Mouse (Mus musculus): ENCODE results near the gene Ccn6.
A peak's percentile ranks its signal among the peaks of the same experiment; 100 is the strongest.

The Ccn6 gene

DNA sequence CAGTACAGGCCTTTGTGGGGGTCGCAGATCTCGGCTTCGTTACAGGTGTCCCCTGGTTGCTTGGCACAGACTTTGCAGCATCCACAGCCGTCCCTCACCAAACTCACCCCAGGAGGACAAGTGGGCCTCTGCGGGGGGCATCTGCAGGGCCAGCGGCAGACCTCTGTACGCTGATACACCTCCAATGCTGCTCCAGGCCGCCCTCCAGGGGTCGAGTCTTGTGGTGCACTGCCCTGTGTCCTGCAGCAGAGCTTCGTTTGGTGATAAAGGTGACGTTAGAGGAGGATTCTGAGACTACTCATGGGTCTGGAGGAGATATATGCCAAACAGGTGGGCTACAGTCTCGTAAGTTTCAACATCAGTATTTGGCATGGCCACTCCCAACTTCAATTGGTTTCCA lies 5.3 kb downstream of the Ccn6 start:
- DNase-seq: no peak

DNA sequence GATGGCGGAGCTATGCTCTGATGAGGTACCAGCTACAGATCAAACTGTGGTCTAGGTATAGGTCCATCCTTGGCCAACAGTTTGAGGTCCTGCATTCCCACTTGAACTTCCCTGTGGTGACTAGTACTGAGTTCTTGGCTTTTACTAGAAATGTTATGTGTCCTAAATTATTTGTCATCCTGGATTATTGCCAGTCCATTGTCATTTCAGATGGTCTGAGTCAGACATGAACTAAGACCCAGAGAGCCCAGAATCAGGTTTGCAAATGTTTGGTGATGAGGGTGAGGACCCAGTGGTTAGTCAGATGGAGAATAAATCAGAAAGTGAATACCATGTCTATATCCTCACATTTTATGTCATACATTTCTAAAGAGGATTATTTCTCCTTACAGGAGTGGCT lies 6.3 kb downstream of the Ccn6 start:
- DNase-seq: no peak

DNA sequence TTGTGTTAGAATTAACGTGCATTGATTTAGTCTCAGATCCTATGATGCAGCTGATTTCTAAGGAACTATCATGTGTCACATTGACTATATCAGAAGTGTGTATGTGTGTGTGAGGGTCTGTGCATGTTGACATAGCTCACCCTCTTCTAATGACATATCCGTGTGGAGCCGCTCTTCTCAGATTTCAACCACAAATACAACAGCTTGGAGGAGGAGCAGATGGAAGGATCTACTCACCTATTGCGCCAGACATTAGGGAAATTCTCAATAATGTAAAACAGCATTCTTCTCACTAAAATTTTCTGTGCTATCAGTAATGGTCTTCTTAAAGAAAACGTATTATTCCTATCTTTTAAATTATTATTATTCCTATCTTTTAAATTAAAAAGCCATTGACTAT lies 6.9 kb downstream of the Ccn6 start:
- no peak for DNase-seq

DNA sequence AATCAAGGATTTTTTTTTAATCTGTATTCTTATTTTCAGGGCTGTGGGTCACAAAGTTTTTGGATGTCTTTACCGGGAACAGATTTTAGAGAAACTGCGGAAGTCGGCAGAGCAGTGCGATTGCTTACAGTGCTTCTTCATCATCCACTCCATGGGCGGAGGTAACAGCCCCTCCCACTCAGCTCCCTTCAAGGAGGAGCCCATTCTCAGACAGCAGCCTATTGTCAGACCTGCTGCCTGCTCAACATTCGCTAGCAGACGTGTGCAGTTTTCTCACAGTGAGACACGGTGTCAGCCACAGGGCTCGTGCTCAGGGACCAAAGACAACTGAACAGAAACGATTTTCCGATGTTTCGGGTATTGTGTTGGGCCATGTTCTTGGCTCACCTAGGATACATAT lies 21.4 kb downstream of the Ccn6 start:
- DNase-seq: no peak

DNA sequence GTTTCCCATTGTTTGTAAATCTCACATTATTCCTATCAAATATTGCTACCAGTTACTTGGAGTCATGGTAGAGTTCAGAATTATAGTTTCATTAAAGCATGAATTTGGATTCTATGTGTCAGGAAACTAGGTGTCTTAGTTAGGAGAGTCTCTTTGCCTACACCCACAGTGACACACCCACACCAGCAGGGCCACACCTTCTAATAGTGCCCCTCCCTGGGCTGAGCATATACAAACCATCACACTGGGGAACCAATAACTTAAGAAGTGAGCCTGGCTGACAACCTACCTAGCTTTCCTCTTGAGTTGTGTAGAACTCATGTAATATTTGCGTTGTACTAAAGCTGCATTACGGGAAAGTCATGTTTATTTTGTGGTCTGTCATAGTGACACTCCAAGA lies 22.2 kb downstream of the Ccn6 start:
- no peak for DNase-seq

DNA sequence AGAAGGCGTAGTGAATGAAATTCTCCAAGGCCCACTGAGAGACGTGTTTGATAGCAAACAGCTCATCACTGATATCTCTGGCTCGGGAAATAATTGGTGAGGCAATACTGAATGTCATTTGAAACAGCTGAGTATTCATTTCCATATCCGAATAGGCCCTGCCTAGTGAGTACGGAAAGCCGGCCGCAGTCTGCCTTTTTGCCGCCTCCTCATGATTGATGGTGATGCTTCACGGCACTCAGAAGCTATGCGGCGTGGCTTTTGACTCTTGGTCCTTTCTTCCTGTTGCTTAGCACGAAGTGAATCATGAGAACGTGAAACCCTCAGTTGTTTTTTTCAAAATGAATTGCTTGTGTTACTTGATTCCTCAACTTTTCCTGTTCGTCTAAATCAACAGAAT lies 22.8 kb downstream of the Ccn6 start:
- no peak for DNase-seq

DNA sequence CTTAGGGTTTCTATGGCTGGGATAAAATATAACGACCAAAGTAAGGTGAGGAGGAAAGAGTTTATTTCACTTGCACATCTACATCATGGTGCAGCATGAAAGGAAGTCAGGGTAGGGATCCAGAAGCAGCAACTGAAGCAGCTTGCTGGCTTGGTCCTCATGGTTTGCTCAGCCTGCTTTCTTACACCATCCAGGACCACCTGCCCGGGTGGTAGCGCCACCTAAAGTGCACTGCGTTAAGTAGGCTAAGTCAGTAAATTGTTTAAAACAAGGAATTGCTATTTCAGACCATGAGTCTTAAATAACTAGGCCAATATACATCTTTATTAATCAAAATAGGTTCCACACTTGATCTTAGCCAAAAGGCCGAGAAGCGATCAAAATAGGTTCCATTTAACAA lies 24.8 kb downstream of the Ccn6 start:
- DNase-seq: no peak

DNA sequence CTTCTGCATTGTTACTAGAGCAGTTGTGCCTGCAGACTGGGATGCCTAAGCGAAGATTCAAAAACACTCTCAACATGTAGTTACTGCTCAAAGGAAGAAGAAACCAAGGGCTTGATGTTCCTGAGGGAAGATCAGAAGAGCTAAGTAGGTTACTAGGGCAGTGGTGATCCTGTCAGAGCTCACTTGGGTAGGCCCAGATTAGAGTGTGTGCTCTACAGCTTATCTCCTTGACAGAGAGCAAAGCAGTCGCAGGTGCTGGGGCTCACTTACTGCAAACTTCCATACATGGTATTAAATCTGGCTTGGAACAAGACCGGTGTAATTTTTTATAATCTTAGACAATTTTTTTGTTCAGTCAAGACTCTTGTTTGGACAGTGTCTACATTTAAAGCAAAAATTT lies 25.8 kb downstream of the Ccn6 start:
- no peak for DNase-seq

DNA sequence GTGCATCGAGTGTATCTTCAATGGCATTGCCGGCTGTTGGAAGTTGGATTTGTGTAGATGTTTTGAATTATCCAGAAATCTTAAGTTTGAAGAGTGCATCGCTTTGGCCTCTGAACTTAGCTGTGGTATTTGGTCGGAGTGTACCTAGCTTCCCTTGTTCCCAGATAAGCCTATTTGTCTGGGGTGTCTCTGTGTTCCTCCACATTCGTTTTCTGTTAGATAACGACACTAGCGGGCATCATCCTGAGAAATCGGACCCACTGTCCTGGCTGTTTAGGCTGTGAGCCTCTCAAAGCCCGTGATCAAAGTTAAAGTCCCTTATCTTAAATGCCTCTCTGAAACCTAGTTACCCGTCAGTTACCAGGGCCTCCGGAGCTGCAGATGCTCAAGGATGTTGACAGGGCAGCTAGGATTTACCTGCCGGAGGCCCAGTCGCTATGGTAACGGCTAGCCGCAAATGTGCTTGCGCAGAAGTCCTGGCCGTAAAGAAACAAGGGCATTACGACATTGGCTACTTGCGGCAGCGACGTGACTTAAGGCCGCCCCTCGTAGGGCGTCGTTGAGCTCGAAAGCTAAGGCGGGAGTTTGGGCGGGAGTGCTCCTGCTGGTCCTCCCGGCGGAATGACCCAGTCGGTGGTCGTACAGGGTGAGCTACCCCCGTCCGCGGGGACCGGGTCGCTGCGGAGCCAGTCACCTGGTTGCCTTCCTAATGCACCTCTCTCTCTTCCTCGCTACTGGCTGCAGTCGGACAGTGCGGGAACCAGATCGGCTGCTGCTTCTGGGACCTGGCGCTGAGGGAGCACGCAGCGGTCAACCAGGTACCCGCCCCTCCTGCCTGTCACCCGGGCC lies 29.9 kb downstream of the Ccn6 start, which contains the start of the genes Fam229b and Tube1:
TSS of gene Fam229b (minus strand) at position 453 of the 849 bp plus-strand sequence.
TSS of gene Tube1 (plus strand) at position 515 of the 849 bp plus-strand sequence.
- peak; percentile 92 to 93 for DNase-seq

DNA sequence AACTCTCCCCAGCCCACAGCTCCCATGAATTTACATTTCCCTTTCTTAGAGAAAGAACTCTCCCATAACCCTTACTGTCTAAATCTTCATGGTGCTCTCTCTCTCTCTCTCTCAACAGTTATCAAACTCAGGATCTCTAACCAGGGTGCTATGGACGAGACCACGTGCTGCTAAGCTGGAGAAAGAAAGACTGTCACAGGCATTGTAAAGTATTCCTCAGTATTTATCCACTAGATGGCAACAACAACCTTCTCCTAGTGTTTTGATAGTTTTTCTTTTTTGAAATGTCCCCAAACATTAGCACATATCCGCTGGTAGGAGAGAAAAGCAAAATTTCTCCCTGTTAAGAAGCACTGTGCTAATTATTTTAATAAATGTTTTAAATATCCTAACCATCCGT lies 42.2 kb downstream of the Ccn6 start:
- DNase-seq: no peak

DNA sequence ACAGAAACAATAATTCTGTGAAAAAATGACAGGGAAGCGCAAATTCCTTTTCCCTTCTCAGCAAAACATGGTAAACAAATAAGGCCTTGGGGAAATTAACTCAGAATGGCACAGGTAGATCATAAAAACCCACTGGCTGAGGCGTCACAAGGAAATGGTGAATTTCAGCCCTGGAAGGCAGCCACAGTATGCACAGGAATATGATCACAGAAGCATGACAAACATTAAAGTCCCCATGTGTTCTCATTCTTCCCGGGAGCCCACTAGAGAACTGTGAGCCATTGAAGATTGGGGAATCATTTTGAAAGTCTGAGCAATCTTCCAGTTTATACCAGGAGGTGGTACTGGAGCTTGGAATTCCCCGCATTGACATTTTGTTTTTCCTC lies 54.1 kb downstream of the Ccn6 start:
- no peak for DNase-seq

DNA sequence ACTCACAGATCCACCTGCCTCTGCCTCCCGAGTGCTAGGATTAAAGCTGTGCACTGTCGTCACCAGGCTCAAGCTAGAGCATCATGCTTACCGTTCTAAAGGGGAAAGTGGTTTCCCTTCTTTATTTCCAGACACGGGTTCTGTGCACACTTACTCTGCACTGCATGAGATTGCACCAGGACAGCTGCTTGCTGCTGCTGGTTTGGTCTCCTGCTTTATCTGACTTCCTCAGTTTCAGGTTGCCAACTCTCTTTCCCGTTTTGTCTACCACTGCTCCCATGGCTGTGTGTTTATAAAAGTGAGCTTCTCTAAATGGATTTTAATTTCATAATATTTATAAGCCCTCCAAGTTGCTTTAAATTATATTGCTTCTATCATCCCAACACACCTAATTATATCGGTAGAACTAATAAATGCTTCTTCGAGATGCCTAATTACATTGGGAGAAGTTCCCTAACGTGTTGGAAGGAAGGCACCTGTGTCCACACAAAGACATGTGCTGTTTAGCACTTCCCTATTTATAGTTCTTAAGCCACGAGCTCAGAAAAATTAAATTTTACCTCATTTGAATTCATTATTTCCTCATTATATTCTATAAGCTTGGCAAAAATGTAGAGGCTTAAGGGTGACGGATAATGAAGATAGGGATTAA lies 54.6 kb downstream of the Ccn6 start:
- DNase-seq: no peak

DNA sequence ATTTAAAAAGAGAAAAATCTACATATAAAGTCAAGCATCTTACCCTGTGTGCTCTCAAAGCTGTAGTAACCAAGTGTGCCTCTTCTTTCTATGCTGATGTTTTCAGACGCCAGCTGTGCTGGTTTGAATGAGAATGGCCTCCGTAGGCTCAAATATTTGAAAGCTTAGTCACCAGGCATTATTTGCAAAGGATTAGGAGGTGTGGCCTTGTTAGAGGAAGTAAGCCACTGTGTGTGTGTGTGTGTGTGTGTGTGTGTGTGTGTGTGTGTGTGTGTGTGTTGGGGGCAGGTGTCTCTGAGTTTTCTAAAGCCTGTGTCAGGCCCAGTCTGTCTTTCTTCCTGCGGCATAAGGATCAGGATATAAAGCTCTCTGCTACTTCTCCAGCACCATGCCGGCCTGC lies 56.7 kb downstream of the Ccn6 start:
- DNase-seq: no peak

DNA sequence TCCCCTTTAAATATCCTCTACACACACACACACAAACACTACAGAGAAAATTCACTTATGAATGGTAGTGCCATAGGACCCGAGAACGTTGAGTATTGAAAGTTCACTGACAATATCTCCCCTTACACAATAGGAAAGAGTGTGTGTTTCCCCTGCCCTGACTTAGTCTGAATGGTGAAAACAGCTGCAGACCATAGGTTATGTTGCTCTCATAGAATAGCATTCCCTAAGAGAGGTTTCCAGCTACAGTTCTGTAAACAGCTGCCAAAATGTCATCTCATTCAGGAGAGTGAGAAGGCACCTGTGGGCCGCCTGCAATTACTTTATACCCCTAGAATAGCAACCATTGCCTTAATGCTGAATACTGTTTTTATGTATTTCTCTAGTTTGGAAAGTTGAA lies 57.2 kb downstream of the Ccn6 start:
- no peak for DNase-seq

DNA sequence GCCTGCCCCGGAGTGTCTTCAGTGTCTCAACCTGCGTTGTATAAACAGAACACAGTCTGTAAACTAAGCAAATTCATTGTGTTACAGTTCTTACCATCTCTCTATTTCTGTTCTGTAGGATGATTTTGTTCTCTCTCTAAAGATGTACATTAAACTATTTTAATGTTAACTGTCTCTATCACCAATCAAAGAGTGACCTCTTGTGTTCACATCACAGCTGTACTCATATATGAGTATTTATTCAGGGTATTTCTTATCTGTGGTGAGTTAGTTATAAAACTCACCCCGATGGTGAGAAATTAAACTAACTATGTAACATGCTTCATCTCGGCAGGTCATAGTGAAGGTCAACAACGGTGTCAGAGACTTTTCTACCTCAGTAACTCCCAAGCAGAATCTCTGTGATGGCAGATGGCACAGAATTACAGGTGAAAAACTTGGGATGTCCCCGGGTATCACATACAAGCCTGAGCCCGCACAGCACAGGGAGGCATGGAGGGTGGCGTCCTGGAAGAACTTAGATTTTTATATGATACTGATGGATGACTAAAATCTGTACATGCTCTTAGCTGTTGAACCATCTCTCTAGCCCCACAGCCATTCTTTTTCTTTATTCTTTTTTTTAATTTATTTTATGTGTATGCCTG lies 58.7 kb downstream of the Ccn6 start:
- no peak for DNase-seq
